Mouse (Mus musculus) megakaryocyte progenitor cell, adult 5-6 weeks (primary cell): ENCODE data around the gene Gcc2. TPM values are rescaled to one million over a fixed set of nuclear protein-coding genes. Genes with fewer than 3 reads are reported as not detected.
"Not testable (repeated sequence)": the region's sequence is repeated elsewhere in the genome, so short reads cannot be mapped to it uniquely, and the experiment has no call there.

Source experiments
- ATAC-seq: replicated peaks from 2 replicates; pipeline ENCODE4 v1.8.0; 2016; ENCODE audit warnings: mild to moderate bottlenecking, moderate TSS enrichment, inconsistent platforms; ENCODE audit not compliant: poor library complexity
- total RNA-seq, 2 experiments: library from RNA; stranded (forward) in 1 of 2; stranded (reverse) in 1 of 2; fragments of 157-497, 149-512 nt in 1 of 2; fragments of 200-1000 nt in 1 of 2; gene quantifications; 2 replicates each; pipeline versions ENCODE4 v1.2.3 to v1.2.4; 2015 to 2017

The Gcc2 gene
- total RNA-seq (2015) (41.4 and 45.6 TPM in 2 replicates), total RNA-seq (2017) (39.4 and 47.6 TPM in 2 replicates)

- peak; percentile 99 for ATAC-seq
Measured at GRCm38 (mm10) chr10:58255213-58255892, at the start of gene Gcc2. Gene Gcc2, plus strand, starts transcription at chr10:58255497.

GRCm38 (mm10) chr10:58205986-58206385 is 49.3 kb upstream of the Gcc2 start:
- no peak for ATAC-seq

GRCm38 (mm10) chr10:58206639-58207404 is 48.5 kb upstream of the Gcc2 start:
- no peak for ATAC-seq

- no peak for ATAC-seq
Measured at GRCm38 (mm10) chr10:58209710-58210467, 45.4 kb upstream of the Gcc2 start.

GRCm38 (mm10) chr10:58210514-58210913 is 44.8 kb upstream of the Gcc2 start:
- no peak for ATAC-seq

- no peak for ATAC-seq
Measured at GRCm38 (mm10) chr10:58211213-58211612, 44.1 kb upstream of the Gcc2 start.

- no peak for ATAC-seq
Measured at GRCm38 (mm10) chr10:58212230-58212629, 43.1 kb upstream of the Gcc2 start.

- no peak for ATAC-seq
Measured at GRCm38 (mm10) chr10:58214497-58214896, 40.8 kb upstream of the Gcc2 start.

GRCm38 (mm10) chr10:58214934-58215333 is 40.4 kb upstream of the Gcc2 start:
- ATAC-seq, result no peak

GRCm38 (mm10) chr10:58215353-58215752 is 39.9 kb upstream of the Gcc2 start:
- ATAC-seq, result no peak

- ATAC-seq, result no peak
Measured at GRCm38 (mm10) chr10:58217366-58217765, 37.9 kb upstream of the Gcc2 start.

- no peak for ATAC-seq
Measured at GRCm38 (mm10) chr10:58220726-58221125, 34.6 kb upstream of the Gcc2 start.

GRCm38 (mm10) chr10:58221571-58221970 is 33.7 kb upstream of the Gcc2 start:
- not testable (repeated sequence) for ATAC-seq

GRCm38 (mm10) chr10:58223161-58223560 is 32.1 kb upstream of the Gcc2 start:
- ATAC-seq, result not testable (repeated sequence)

- not testable (repeated sequence) for ATAC-seq
Measured at GRCm38 (mm10) chr10:58223972-58224805, 31.1 kb upstream of the Gcc2 start.

GRCm38 (mm10) chr10:58224827-58225785 is 30.2 kb upstream of the Gcc2 start, which contains the start of gene AW822073:
Gene AW822073, minus strand, starts transcription at chr10:58224930.
- not testable (repeated sequence) for ATAC-seq

- not testable (repeated sequence) for ATAC-seq
Measured at GRCm38 (mm10) chr10:58226357-58226756, 28.9 kb upstream of the Gcc2 start.

- not testable (repeated sequence) for ATAC-seq
Measured at GRCm38 (mm10) chr10:58227798-58228197, 27.5 kb upstream of the Gcc2 start.

- ATAC-seq, result not testable (repeated sequence)
Measured at GRCm38 (mm10) chr10:58230021-58230420, 25.3 kb upstream of the Gcc2 start.
